Mouse (Mus musculus): Measurements from ENCODE around the gene Arl2. TPM values are rescaled to one million over a fixed set of nuclear protein-coding genes. Genes with fewer than 3 reads are reported as not detected.

Arl2 gene
- total RNA-seq, 2 experiments from 2014 or later, result 84.7 to 87.7 TPM

DNA sequence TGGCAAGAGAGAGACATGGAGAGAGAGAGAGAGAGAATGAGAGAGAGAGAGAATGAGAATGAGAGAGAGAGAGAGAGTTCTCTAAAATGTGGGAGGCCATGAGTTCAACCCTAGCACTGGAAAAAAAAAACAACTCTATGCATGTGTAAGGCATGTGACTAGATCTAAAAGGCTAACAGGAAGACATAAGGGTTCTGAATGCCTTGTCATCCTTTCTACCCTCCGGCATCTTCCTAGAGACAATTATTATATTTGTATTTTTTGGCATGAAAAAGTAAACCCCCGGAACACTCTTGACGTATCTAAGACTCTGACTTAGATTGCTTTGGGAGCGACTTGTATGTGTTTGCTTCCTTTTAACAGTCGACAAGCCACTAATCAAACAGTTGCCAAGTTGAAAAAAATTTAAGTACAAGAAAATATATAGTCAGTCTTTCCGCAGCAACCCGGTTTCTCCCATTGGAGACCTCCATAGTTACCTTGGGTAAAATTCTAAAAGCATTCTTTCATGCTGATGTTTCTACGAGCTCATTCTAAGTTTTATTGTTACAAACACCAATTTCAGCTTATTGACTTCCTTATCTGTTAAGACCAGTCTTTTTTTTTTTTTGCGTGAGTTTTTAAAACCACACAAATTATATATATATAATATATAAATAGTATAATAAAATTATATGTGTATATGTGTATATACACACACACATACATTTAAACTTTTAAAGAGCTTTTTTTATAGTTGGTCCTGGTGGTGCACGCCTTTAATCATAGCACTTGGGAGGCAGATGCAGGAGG, 14.4 kb downstream of the Arl2 start:
- DNase-seq (ENCODE audit: low spot score in 2 of 2), result no peak

DNA sequence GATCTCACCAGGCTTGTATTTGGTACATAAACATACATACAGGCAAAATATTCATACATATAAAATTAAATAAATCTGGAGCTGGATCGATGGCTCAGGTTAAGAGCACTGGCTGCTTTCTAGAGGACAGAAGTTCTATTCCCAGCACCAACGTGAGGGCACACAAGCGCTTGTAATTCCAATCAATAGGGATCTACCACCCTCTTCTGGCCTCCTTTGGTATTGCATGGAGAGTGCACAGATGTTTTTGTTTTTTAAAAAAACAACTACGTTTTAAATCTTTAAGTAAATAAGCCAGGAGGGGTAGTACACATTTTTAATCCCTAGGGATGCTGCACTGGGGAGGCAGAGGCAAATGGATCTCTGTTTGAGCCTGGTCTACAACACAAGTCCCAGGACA, 15.1 kb downstream of the Arl2 start:
- peak; percentile 51 to 55 for DNase-seq (ENCODE audit: low spot score in 2 of 2)

DNA sequence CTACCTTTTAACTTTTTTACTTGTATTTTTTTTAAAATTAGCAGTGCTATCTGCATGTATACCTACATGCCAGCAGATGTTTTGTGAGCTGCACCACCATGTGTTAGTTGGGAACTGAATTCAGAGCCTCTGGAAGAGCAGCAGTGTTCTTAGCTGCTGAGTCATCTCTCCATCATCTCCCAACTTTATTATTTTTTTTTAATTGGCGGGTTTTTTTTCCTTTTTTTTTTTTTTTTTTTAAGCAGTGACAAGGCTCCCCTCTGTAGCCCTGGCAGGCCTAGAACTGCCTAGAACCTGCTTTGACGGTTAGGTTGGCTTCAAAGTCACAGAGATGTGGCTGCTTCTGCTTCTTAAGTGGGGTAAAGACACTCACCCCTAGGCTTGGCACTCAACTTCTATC, 16.4 kb downstream of the Arl2 start:
- DNase-seq (ENCODE audit: low spot score in 2 of 2), result no peak

- DNase-seq (ENCODE audit: low spot score in 2 of 2), result no peak
These were observed 18.0 kb downstream of the Arl2 start for GRCm38 (mm10) chr19:6123330-6123729.

DNA sequence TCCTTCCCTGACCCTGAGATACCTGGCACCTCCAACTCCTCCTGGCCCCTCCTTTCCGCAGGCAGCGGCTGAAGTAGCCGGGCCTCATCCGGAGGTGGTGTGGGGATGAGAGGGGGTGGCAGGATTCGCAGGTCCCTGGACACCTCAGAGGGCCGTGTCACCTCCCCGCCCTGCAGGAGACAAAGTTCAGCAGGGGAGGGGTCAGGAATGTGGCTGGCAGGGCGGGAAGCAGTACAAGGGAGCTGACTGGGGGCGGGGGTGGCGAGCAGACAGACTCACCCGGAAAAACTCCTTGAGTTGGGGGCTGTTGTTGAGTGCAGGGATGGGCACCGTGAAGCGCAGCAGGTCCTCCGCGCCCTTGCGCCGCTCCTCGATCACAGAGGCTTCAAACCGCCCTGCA, 19.6 kb downstream of the Arl2 start:
- DNase-seq (ENCODE audit: low spot score in 2 of 2), result no peak

DNA sequence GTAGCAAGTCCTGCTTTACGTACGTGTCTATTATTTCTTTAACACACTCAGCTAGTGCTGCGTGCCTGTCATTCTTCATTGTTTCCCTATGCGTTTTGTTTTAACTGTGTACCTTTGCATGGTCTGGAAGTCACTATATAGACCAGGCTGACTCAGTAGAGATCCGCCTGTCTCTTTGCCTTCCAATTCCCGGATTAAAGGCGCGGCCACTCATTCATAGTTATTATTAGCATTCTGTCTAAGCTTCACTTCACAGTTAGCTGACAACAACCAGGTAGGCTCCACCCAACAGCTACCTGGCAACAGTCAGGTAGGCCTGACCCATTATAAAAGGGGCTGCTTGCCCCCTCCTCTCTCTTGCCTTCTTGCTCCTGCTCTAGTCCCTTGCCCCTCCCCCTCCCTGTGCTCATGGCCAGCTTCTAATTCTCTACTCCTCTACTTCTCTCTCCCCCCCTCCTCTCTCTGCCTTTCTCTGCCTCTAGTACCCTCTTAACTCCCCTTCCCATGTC, 22.6 kb downstream of the Arl2 start:
- no peak for DNase-seq (ENCODE audit: low spot score in 2 of 2)

DNA sequence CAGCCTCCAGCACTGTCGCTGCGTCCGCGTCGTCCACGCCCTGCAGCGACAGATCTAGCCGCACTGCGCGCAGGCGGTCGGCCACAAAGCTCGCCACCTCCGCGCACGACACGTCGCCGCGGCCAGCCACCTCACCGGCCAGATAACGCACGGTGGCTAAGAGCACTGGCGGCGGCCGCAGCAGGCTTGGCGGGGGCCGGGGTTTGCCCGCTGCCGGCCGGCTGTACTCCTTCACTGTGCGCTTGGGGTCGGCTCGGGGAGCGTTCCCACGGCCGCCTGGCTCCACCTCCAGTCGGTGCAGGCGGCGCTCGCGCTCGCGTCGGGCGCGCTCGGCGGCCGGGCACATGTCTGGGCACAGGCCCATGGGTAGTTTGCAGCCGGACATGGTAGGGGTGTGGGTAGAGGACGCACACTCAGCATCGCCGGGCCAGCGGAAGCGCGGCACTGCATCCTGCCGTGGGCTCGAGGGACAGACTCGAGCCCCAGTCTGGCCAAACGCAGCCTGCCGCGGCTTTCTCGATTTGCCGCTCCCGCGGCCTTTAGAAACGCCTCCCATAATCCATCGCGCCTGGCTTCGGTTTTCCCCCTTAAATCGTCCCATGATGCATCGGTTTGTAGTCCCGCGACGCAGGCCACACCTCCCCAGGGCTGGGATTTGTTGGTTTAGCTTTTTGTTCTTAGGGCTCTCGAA, 23.2 kb downstream of the Arl2 start, which contains the start of gene Sac3d1:
TSS of gene Sac3d1 (minus strand) at position 665 of the 691 bp plus-strand sequence.
- peak; percentile 82 to 84 for DNase-seq (ENCODE audit: low spot score in 2 of 2)

DNA sequence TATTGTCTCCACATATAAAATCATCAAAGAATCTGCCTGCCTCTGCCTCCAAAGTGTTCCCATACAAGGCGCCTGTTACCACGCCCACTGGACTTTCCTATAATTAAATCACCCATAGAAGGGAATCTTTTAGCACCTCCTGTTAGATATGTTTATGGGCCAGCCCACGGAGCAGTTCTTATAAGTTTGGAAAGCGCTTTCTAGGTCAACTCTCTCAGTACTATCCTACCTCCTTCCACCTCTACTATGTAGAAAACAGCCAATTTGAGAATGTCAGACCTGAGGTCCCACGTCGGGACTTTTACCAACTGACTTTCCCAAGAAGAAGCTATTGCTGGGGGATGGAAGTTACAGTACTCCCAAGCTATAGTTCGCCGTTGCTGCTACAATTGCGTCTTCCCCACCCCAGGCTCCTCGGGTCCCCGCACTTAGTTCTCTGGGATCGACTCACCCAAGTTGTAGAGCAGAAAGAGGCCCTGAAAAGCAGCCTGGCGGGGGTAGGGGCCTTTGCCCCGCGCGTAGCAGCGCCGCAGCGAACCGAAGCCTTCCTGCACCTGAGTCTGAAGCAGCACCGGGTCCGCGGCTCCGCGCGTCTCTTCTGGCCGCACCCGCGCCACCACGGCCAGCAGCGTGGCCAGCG, 23.9 kb downstream of the Arl2 start:
- DNase-seq (ENCODE audit: low spot score in 2 of 2), result peak in 1 of 2 experiments; percentile 61

DNA sequence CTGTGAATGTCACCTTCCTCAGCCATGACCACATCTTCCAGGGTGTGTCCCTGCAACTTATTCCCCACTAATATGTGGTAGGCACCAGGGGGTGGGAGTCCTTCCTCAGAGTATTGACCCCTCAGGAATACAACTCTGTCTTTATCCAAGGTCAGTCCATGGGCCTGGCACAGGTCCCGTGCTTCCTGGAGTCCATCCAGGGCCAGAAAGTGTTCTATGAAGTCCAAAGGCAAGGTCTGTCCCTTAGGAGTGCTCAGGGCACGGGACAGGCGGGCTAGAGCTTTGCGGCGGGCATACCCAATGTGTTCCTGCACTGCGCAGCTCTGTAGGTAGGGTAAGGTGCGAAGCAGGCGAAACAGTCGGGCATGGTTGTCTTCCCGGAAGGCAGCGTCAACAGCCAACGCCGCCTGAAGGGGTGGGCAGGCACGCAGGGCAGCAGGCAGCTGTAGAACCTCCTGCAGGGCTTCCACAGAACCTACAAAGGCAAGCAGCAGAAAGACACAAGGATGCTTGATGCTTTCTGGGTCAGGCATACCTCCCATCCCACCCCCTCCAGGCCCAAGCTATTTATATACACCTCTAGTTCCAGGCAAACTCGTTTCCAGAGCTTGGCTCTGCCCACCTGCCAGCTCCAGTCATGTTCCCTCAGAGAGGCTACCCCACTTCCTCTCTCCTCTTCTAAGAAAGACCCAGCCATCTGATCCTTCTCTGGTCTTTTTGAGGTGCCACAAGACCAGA, 25.1 kb downstream of the Arl2 start:
- DNase-seq (ENCODE audit: low spot score in 2 of 2), result no peak

DNA sequence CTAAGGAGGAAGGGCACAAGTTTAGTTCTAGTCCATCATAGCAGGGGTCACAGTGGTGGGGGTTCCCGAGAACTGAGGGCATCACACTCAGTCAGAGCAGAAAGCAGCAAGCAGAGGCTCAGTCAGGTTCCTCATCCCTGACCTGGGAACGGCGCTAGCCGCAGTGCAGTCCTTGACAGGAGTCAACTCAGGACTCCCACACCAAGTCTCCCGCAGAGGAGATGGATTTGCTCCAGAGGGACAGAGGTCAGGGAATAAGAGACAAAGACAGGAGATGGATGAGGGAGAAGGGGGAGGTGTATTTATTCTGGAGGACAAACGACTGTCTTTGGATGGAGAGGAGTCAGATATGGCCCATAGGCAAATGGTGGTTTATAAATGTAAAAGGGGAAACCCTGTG, 28.2 kb downstream of the Arl2 start:
- no peak for DNase-seq (ENCODE audit: low spot score in 2 of 2)

GRCm38 (mm10) chr19:6105586-6105985, 35.8 kb downstream of the Arl2 start, which contains the start of gene Naaladl1:
Naaladl1 (plus strand) TSS chr19:6105782.
- DNase-seq (ENCODE audit: low spot score in 2 of 2), result no peak

DNA sequence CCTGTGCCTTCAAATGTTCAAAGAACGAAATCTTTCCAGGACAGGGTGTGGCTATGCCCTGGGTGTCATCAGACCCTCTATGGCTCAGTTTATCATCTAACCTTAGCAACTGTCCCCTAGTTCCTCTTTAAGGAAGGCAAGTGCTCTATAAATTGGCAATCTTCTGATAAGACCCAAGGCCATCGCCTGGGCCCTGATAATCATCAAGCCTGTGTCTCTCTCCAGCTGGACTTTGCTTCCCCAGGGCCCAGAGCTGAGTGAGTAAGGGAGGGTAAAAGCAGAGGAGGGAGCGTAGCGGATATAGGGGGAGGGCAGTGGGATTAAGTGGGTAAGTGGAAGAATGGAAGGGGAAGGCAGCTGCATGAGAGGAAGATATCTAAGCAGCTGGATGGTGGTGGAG, 36.9 kb downstream of the Arl2 start:
- DNase-seq (ENCODE audit: low spot score in 2 of 2), result no peak

DNA sequence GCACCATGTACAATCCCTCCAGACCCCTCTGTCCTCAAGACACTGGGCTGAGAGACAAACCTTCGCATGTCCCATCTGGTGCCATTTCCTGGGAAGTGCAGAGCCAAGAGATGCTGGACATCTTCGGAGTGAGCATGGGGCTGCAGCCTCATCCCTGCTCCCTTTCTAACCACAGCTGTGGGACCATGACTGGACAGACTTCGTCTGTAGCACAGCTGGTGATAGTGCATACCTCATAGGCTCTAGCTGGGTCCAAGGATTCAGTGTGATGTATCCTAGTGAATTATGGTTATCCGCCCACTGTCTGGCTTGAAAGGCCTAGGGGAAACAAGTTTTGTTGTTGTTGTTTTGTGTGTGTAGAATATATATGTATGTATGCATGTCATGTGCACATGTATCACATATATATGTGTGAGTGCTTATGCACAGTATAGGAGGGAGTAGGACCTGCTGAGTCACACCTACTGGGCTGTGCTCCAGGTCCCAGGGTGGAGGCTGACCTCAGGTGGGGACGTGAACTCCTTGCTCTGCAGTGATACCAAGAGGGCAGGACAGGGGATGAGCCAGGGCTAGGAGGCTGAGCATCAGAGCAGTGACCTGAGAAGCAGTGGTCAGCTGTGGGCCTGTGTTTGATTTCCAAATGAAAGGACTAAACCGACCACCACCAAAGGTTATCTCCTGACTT, 39.0 kb downstream of the Arl2 start:
- DNase-seq (ENCODE audit: low spot score in 2 of 2), result no peak

DNA sequence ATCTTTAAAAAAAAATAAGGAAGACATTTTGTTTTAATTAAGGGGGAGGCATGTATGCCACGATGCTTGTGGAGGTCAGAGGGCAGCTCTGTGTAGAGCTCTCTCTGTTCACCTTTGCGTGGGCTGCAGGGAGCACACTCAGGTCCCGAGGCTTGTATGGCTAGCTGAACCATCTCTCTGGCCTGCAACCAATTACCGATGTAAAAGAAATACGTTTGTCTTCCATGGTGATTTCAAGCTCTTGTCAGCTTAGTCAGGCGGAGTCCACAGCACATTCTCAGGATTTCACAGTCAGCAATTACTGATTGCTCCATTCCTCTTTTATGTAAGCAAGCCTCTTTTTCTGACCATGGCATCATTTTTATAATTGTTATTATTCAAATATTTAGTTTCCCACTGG, 40.2 kb downstream of the Arl2 start:
- no peak for DNase-seq (ENCODE audit: low spot score in 2 of 2)

GRCm38 (mm10) chr19:6097847-6098246, 43.5 kb downstream of the Arl2 start:
- DNase-seq (ENCODE audit: low spot score in 2 of 2), result no peak

DNA sequence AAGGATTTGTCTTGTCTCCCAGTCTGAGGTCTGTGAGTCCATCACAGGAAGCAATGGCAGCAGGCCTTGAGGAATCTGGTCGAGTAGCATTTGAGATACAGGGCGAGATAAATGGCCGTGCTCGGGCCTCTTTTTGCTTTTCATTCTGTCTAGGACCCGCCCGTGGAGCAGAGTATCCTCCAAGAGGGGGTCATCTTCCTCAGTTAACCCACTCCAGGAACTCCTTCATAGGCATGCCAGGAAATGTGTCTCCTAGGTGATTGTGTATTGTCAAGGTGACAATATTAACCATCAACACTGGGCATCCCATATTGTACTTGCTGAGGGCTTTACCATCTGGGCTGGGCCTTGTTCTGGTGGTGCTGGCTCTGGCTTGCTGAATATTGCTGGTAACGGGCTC, 47.2 kb downstream of the Arl2 start, which contains the start of gene AC131692.1:
TSS of gene AC131692.1 (plus strand) at position 301 of the 400 bp plus-strand sequence.
- DNase-seq (ENCODE audit: low spot score in 2 of 2), result no peak

DNA sequence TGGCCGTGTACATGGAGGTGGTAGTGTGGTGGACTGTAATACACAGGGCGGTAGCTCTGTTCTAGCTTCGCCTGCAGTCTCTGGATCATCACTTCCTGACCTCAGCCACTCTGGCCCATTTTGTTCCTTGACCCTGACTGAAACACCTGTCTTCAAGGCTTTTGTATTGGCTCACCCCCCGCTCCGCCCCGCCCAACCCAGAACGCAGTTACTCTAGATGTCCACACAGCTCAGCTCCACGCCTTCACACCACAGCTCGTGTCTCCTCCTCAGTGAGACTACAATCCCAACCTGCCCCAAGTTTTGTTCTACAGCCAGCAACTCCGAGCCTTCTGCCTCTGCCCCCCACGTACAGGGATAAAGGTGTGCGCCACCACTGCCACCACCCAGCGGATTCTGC, 52.5 kb downstream of the Arl2 start:
- DNase-seq (ENCODE audit: low spot score in 2 of 2), result no peak

DNA sequence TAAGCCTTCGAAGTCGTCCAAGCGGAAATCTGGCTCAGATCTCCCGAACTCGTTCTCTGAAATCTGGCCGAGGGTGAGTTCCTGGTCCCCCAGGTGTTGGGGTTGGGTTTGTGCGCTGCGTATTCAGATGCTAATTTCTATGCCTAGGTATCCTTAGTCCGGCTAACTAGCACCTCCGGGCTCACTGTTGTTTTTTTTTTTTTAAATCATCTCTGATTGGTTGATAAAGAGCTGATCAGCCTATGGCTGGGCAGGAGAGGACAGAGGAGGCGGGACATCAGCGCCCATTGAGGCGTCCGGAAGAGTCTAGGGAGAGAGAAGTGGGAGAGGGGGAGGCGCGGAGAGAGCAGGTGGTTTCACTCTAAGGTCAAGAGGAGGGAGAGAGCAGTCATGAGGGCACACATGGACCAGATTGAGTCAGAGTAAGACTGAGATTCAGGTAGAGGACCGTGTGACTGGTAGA, 55.9 kb downstream of the Arl2 start:
- DNase-seq (ENCODE audit: low spot score in 2 of 2), result peak in 1 of 2 experiments; percentile 22

DNA sequence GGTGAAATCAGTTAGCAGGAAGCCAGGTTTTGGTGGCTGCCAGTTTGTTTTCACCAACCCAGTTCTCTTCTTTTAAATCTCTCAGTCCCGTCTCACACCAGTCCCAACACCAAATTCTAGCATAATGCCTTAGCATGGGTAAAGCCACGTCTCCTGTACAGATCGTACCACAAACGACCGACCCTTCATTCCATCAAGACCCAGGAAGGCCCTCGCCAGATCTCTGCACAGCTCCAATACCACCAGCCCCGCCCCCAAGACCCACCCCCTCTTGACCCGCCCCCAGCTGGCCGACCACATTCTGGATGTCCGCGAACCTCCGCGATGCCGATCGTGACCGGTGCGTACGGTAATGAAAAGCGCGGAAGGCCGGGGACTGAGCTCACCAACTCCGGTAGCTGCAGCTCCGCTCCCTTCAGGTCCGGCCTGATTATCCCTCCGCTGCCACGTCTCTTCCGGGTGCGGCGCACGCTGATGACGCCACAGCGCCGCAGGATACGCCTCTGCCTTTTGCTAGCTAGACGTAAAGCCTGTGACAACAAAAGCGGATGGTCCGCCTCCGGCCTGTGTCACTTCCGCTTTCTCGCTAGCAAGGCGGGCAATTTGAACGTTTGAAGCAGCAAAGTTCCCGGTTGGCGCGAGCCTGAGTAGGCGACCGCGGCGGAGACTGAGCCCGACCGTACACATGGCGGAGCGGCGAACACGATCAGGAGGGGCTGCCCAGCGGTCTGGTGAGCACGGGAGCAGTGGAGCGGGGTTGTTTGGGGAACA, 56.7 kb downstream of the Arl2 start, which contains the start of the genes Zfpl1 and Cdca5:
TSS of gene Zfpl1 (minus strand) at position 479 of the 771 bp plus-strand sequence.
TSS of gene Cdca5 (plus strand) at position 506 of the 771 bp plus-strand sequence.
- DNase-seq (ENCODE audit: low spot score in 2 of 2), result peak; percentile 91 to 95
